Mouse (Mus musculus): ENCODE measurements around the gene Snx9.

DNA sequence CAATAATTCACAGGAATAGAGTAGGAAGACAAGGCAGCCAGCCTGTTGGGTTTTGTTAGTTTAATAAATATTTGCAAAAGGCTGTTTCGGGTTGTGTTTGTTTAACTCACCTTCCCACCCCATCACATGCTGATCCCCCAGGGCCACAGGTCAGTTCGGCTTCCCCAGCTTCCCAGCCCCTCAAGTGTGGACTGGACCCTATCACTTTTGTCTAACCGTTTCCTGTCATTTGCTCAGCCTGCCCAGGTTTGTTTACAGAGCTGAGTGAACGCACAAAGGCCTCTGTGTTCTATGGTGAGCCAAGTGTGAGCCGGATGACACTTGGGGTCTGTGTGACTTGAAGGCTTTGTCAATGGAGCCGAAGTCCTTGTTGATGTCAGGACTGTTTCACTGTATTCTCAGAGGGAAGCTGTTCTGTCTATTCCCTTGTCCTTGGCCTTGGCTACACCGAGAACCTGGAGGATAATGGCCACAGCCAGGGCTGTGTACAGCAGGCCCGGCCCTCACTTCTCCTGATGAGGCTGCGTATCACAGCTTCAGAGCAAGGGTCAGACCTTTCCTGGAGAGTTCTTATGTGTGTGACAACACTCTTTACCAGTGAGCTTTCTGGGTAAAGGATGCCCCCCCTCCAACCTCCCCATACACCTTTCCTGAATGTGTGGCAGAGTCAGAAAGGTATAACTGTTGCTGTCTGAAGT is 124.1 kb downstream of the Snx9 start:
- no peak for TF ChIP-seq POLR2A (IDR thresholded peaks at IDR 0.05; ENCODE audit: extremely low read depth, insufficient read depth, low read length)
- TF ChIP-seq CTCF (IDR thresholded peaks at IDR 0.05; ENCODE audit: extremely low read depth, insufficient read depth, low read length): no peak
